Mouse (Mus musculus): ENCODE measurements around the gene Ap1s3. TPM values are rescaled to one million over a fixed set of nuclear protein-coding genes. Genes with fewer than 3 reads are reported as not detected.

Ap1s3 gene
- total and polyA plus RNA-seq, 3 experiments: 4.9 to 15.5 (median 5.9) TPM

DNA sequence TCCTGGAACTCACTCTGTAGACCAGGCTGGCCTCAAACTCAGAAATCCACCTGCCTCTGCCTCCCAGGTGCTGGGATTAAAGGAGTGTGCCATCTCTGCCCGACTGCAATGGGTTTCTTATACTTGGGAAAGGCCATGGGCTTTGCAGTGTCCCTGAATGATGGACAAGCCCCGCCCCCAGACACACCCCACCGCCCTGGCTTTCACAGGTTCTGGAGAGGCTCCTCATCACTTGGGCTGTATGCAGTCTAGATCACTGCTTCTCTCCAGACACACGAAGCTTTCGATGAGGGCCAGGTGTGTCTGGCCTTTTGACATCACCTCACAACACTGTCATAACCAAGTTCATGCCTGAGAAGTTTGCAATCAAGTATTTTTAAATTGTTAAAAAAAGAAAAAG lies 25.2 kb upstream of the Ap1s3 start:
- H3K4me1 ChIP-seq (ENCODE audit: insufficient read depth, low read depth, low read length): peaks cover 3% of the 10 kb centered on the region; the same call in 1 of the 2 replicates
- H3K36me3 ChIP-seq (replicated peaks): peaks cover 17% of the 10 kb centered on the region
- no peak for TF ChIP-seq TAL1 (conservative IDR thresholded peaks at IDR 0.05; ENCODE audit: low read depth, low read length)
- TF ChIP-seq GATA1 (IDR thresholded peaks at IDR 0.05; ENCODE audit: borderline replicate concordance, low read length): no peak
- TF ChIP-seq POLR2AphosphoS5 (IDR thresholded peaks at IDR 0.05; ENCODE audit: insufficient replicate concordance, low read depth, low read length): no peak
- TF ChIP-seq GATA2 (IDR thresholded peaks at IDR 0.05; ENCODE audit: borderline replicate concordance, low read depth, low read length): no peak
- no peak for TF ChIP-seq CTCF (IDR thresholded peaks at IDR 0.05; ENCODE audit: low read depth, low read length)
- peaks cover 2% of the 10 kb centered on the region; the same call in 1 of the 2 replicates for H3K27me3 ChIP-seq (ENCODE audit: insufficient read depth, low read length)
- ATAC-seq (ENCODE audit: extremely low read depth, insufficient number of reproducible peaks, low FRiP score, poor library complexity, severe bottlenecking) (no peak), DNase-seq (ENCODE audit: low spot score) (no peak)
- H3K4me3 ChIP-seq (ENCODE audit: low read depth, low read length): no peak overlapping the region
- H3K9me3 ChIP-seq (replicated peaks): no peaks in the 10 kb centered on the region

DNA sequence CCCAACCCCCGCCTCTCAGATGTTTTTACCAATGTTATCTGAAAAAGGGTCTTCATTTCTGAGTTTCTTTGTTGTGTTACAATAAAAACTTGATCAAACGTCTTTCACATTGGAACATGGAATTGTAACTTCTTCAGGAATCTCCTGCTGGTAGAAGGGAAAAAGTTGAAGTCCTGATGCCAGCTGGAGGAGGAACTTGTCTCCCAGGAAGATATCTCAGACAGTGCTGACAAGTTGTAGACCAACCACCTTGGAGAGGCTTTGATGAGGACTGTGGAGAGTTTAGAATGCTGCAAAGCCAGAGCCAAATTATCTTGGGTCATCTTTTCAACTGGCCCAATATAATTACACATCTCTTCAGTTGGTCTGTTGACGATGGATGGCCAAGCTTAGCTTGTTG lies 20.7 kb upstream of the Ap1s3 start:
- DNase-seq (ENCODE audit: low spot score) (no peak), ATAC-seq (ENCODE audit: extremely low read depth, insufficient number of reproducible peaks, low FRiP score, poor library complexity, severe bottlenecking) (no peak)
- Histone ChIP-seq H3K36me3 (replicated peaks) (no peaks in the 10 kb centered on the region), H3K27me3 (ENCODE audit: insufficient read depth, low read length) (peaks cover 6% of the 10 kb centered on the region; the same call in 1 of the 2 replicates), H3K9me3 (replicated peaks) (no peaks in the 10 kb centered on the region), H3K4me3 (ENCODE audit: low read depth, low read length) (no peak overlapping the region), H3K4me1 (ENCODE audit: insufficient read depth, low read depth, low read length) (peaks cover 6% of the 10 kb centered on the region)
- TF ChIP-seq GATA2 (IDR thresholded peaks at IDR 0.05; ENCODE audit: borderline replicate concordance, low read depth, low read length) (no peak), CTCF (IDR thresholded peaks at IDR 0.05; ENCODE audit: low read depth, low read length) (no peak), GATA1 (IDR thresholded peaks at IDR 0.05; ENCODE audit: borderline replicate concordance, low read length) (no peak), TAL1 (conservative IDR thresholded peaks at IDR 0.05; ENCODE audit: low read depth, low read length) (no peak), POLR2AphosphoS5 (IDR thresholded peaks at IDR 0.05; ENCODE audit: insufficient replicate concordance, low read depth, low read length) (no peak)

DNA sequence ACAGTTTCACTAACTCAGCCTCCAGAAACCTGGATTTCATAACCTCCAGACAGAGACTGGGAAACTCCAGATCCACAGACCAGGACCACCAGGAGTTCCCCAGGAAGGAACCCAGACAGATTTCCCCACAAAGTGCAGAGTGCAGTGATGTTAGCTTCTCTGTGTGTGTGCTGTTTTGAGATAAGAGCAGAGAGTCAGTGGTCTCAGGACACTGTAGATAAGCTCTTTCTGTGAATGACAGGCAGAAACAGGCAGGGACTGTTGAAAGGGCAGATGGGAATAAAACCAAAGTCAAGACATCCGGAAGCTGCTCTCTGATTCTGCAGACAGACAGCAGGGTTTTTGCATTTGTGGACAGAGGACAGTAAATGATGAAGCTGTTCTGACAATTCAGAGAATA lies 15.5 kb upstream of the Ap1s3 start:
- H3K9me3 ChIP-seq (replicated peaks): no peaks in the 10 kb centered on the region
- no peak overlapping the region for H3K4me3 ChIP-seq (ENCODE audit: low read depth, low read length)
- ATAC-seq (ENCODE audit: extremely low read depth, insufficient number of reproducible peaks, low FRiP score, poor library complexity, severe bottlenecking): peak; percentile 95
- TF ChIP-seq TAL1 (conservative IDR thresholded peaks at IDR 0.05; ENCODE audit: low read depth, low read length) (peak; percentile 82), POLR2AphosphoS5 (IDR thresholded peaks at IDR 0.05; ENCODE audit: insufficient replicate concordance, low read depth, low read length) (no peak)
- H3K27me3 ChIP-seq (ENCODE audit: insufficient read depth, low read length): peaks cover 4% of the 10 kb centered on the region; the same call in 1 of the 2 replicates
- DNase-seq (ENCODE audit: low spot score): peak; percentile 56
- H3K4me1 ChIP-seq (ENCODE audit: insufficient read depth, low read depth, low read length): peaks cover 40% of the 10 kb centered on the region
- no peaks in the 10 kb centered on the region for H3K36me3 ChIP-seq (replicated peaks)

DNA sequence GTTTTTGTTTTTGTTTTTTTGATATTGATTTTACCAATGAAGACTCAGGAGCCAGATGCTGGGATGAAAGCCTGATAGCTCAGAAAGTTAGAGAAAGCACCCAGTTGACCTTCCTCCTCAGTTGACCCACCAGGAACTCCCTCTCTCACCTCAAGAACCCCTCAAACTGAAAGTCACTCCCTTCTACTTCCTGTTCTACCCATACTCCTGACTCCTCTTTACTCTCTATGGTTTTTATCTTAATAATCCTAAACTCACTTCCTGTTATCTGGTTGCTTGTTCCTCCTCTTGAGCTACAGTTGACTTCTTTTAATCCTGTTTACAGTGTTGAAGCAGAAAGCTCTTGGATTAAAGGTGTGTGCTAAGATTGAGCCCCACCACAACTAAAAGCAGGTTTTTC lies 12.3 kb upstream of the Ap1s3 start:
- peaks cover 41% of the 10 kb centered on the region for H3K4me1 ChIP-seq (ENCODE audit: insufficient read depth, low read depth, low read length)
- peak; percentile 56 for DNase-seq (ENCODE audit: low spot score)
- TF ChIP-seq GATA2 (IDR thresholded peaks at IDR 0.05; ENCODE audit: borderline replicate concordance, low read depth, low read length) (no peak), TAL1 (conservative IDR thresholded peaks at IDR 0.05; ENCODE audit: low read depth, low read length) (no peak), POLR2AphosphoS5 (IDR thresholded peaks at IDR 0.05; ENCODE audit: insufficient replicate concordance, low read depth, low read length) (no peak), CTCF (IDR thresholded peaks at IDR 0.05; ENCODE audit: low read depth, low read length) (no peak), GATA1 (IDR thresholded peaks at IDR 0.05; ENCODE audit: borderline replicate concordance, low read length) (no peak)
- H3K4me3 ChIP-seq (ENCODE audit: low read depth, low read length): no peak overlapping the region; the same call in 1 of the 2 replicates
- peak; percentile 63 for ATAC-seq (ENCODE audit: extremely low read depth, insufficient number of reproducible peaks, low FRiP score, poor library complexity, severe bottlenecking)
- no peaks in the 10 kb centered on the region for H3K9me3 ChIP-seq (replicated peaks)
- H3K27me3 ChIP-seq (ENCODE audit: insufficient read depth, low read length): peaks cover 9% of the 10 kb centered on the region; the same call in 1 of the 2 replicates
- H3K36me3 ChIP-seq (replicated peaks): no peaks in the 10 kb centered on the region

DNA sequence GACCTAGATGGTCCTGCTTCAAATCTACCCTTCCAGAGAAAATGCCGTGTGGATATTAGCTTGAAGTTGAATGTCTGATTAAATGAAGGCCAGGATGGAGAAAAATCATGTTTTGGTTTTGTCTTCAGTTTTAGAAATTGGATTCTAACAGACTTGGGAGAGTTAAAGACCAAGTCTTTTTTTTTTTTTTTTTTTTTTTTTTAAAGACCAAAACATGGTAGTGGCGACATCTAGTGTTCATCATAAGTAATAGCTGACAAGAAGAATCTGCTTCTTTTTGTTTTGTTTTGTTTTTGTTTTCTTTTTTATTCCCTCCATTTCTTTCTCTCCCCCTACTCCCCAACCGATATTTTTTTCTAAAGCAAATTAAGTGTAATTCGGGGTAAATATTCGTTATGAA lies 11.2 kb upstream of the Ap1s3 start:
- ATAC-seq (ENCODE audit: extremely low read depth, insufficient number of reproducible peaks, low FRiP score, poor library complexity, severe bottlenecking): no peak
- no peak overlapping the region for H3K4me3 ChIP-seq (ENCODE audit: low read depth, low read length)

DNA sequence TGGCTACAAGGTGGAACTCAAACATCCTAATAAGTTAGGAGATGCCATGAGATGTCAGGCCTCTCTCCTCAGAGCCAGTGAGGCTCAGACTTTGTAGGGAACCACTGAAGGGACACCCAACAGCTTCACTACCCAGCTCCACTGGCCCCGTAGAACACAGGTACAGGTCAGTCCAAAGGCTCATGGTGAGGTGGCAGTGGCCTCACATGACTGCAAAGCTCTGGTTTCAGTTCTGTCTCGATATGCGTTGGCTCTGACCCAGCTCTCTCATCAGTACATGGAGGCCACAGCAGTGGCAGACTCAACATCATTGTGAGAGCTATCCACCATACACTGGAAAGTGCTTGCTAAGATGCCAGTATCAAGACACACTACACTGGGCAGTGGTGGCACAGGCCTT lies 9.0 kb upstream of the Ap1s3 start:
- TF ChIP-seq CTCF (IDR thresholded peaks at IDR 0.05; ENCODE audit: low read depth, low read length): no peak
- TF ChIP-seq TAL1 (conservative IDR thresholded peaks at IDR 0.05; ENCODE audit: low read depth, low read length): no peak
- TF ChIP-seq POLR2AphosphoS5 (IDR thresholded peaks at IDR 0.05; ENCODE audit: insufficient replicate concordance, low read depth, low read length): no peak
- no peak for TF ChIP-seq GATA2 (IDR thresholded peaks at IDR 0.05; ENCODE audit: borderline replicate concordance, low read depth, low read length)
- TF ChIP-seq GATA1 (IDR thresholded peaks at IDR 0.05; ENCODE audit: borderline replicate concordance, low read length): no peak
- Histone ChIP-seq H3K27me3 (ENCODE audit: insufficient read depth, low read length) (peaks cover 11% of the 10 kb centered on the region; the same call in 1 of the 2 replicates), H3K36me3 (replicated peaks) (no peaks in the 10 kb centered on the region), H3K4me3 (ENCODE audit: low read depth, low read length) (no peak overlapping the region), H3K9me3 (replicated peaks) (no peaks in the 10 kb centered on the region), H3K4me1 (ENCODE audit: insufficient read depth, low read depth, low read length) (peaks cover 36% of the 10 kb centered on the region)
- DNase-seq (ENCODE audit: low spot score): no peak
- ATAC-seq (ENCODE audit: extremely low read depth, insufficient number of reproducible peaks, low FRiP score, poor library complexity, severe bottlenecking): no peak

More for the DNA sequence above, 11.2 kb upstream of the Ap1s3 start:
- DNase-seq (ENCODE audit: low spot score): no peak
- Histone ChIP-seq H3K4me1 (ENCODE audit: insufficient read depth, low read depth, low read length) (peaks cover 48% of the 10 kb centered on the region), H3K27me3 (ENCODE audit: insufficient read depth, low read length) (peaks cover 11% of the 10 kb centered on the region; the same call in 1 of the 2 replicates), H3K36me3 (replicated peaks) (no peaks in the 10 kb centered on the region), H3K9me3 (replicated peaks) (no peaks in the 10 kb centered on the region)
- TF ChIP-seq TAL1 (conservative IDR thresholded peaks at IDR 0.05; ENCODE audit: low read depth, low read length) (no peak), POLR2AphosphoS5 (IDR thresholded peaks at IDR 0.05; ENCODE audit: insufficient replicate concordance, low read depth, low read length) (no peak), GATA1 (IDR thresholded peaks at IDR 0.05; ENCODE audit: borderline replicate concordance, low read length) (no peak), CTCF (IDR thresholded peaks at IDR 0.05; ENCODE audit: low read depth, low read length) (no peak), GATA2 (IDR thresholded peaks at IDR 0.05; ENCODE audit: borderline replicate concordance, low read depth, low read length) (no peak)

Data from G1E (cell line).